ENCODE assay signal across 19 mouse cellular contexts in the genomic region with DNA sequence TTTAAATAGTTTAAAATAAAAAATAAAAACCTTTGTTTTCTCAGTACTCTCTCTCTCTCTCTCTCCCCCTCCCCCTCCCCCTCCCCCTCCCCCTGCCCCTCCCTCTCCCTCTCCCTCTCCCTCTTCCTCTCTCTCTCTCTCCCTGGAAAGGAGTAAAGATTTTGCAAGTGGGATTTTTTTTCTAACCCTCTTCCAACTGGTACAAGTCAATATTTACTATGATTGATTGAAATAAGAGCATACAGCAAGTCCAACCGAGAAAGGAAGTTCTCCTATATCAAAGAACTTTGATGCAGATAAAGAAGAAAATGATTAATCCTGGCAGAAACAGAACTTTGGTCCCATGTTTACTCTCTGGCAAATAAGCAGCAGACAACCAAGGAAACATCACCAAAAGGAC.
"Had no signal": no experiment of that assay in that cellular context is flagged by ENCODE, and none has a peak within 500 bp of the region (broad histone marks: within the 10 kb centered on the region; RNA-seq: fewer than 3 reads in every experiment).

No protein-coding gene starts in this region.

- ATAC-seq: midbrain, embryonic 16.5 days had no signal

- H3K4me2 ChIP-seq: lung, embryonic 14.5 days; midbrain, embryonic 12.5 days; neural tube, embryonic 13.5 days; neural tube, embryonic 15.5 days; stomach, embryonic 15.5 days had no signal

- H3K27me3 ChIP-seq: midbrain, embryonic 12.5 days; neural tube, embryonic 13.5 days; neural tube, embryonic 15.5 days; stomach, embryonic 15.5 days had no signal

- DNase-seq: lung, adult 18-20 months; lung, embryonic 14.5 days; lung, postnatal 10 days; lung, postnatal 4 days; midbrain, embryonic 14.5 days; retina, postnatal 1 day; right cerebral cortex, adult 18-20 months; right cerebral cortex, postnatal 25 days; thymus, adult 2 months; thymus, postnatal 25 days; thymus, postnatal 4 days had no signal

- H3K9ac ChIP-seq: lung, embryonic 14.5 days; midbrain, embryonic 12.5 days; neural tube, embryonic 13.5 days; neural tube, embryonic 15.5 days; stomach, embryonic 15.5 days had no signal

- H3K4me1 ChIP-seq: midbrain, embryonic 10.5 days; midbrain, embryonic 12.5 days; neural tube, embryonic 13.5 days; neural tube, embryonic 15.5 days; stomach, embryonic 15.5 days had no signal

- H3K27ac ChIP-seq: midbrain, embryonic 10.5 days; midbrain, embryonic 12.5 days; neural tube, embryonic 13.5 days; neural tube, embryonic 15.5 days; stomach, embryonic 15.5 days; stomach, postnatal 0 days had no signal

- H3K4me3 ChIP-seq: midbrain, embryonic 10.5 days; midbrain, embryonic 12.5 days; myocyte; neural tube, embryonic 13.5 days; neural tube, embryonic 15.5 days; stomach, embryonic 15.5 days had no signal

- H3K36me3 ChIP-seq: midbrain, embryonic 10.5 days; midbrain, embryonic 12.5 days; neural tube, embryonic 13.5 days; neural tube, embryonic 15.5 days; stomach, embryonic 15.5 days had no signal

- H3K9me3 ChIP-seq: midbrain, embryonic 10.5 days; midbrain, embryonic 12.5 days; neural tube, embryonic 13.5 days; neural tube, embryonic 15.5 days; stomach, embryonic 15.5 days had no signal
